Mouse (Mus musculus): ENCODE measurements around the gene Pthlh. TPM values are rescaled to one million over a fixed set of nuclear protein-coding genes. Genes with fewer than 3 reads are reported as not detected.
"Not testable (repeated sequence)": the region's sequence is repeated elsewhere in the genome, so short reads cannot be mapped to it uniquely, and the experiment has no call there.

The Pthlh gene
- polyA plus RNA-seq (2015; fragmentation: Nextera tagmentation; extraction: Ambion mirVana): 0.68 and 1.2 TPM in 2 replicates

DNA sequence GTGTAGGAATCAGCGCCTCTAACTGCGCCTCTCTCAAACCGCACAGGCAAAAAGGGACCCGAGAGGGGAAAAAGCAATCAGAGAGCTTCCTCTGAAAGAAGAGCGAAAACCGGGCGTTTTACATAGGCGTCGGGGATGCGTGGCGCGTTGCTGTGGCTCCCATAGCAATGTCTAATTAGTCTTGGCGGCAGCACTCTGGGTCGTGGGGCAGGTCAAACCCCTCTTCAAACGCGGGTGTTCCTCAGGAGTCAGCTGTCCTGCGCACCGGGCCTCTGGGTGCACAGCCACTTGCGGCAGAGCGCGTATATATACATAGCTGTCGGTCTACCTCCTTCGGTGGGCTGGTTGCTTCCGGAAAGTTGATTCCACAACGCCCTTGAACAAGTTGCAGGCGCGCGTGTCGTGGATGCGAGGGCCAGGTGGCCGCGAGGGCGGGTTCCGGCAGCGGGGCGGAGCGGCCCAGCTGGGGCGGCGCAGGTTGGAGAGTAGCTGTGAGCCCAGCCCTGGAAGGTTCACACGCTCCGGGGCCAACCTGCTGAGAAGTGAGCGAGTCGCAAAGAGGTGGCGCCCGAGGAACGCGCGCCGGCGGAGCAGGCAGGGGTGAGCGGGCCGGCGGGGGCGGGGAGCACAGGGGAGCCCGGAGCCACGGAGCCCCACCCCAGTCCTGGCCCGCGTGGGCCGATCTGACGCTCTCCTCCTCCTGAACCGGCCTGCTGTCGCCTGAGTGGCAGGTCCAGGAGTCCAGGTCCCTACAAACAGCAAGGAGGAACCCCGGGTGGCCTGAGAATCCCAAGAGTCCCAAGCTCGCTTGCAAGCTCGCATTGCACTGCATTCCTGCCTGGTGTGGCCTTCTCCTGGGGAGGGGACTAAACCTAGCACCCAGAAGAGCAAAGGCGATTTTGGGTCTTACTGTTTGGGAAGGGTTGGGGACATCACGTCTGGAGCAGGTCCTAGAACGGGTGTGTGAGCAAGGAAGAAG, at the start of gene Pthlh:
Pthlh (minus strand) TSS at position 597 of the 979 bp plus-strand sequence.
- no peaks in the 10 kb centered on the region for H3K9me3 ChIP-seq

DNA sequence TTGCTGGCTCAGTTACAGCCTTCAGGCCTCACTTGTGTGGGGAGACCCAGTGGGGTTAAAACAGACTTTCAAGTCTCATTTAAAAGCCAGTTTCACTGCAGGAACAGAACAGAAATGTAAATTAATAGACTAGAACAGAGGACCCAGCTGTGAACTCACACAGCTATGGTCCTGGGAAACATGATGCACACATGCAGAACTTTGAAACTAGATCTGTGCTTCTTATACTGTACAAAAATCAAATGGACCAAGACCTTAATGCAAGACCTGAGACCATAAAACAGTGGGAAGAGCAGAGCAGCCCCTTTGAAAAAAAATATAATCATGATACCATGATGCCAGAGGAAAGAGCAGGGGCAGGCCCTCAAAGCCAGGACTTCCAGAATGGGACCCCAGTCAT, 49.3 kb upstream of the Pthlh start:
- no peaks in the 10 kb centered on the region for H3K36me3 ChIP-seq
- H3K9ac ChIP-seq (replicated peaks): no peak overlapping the region
- no peak for ATAC-seq
- H3K27me3 ChIP-seq: no peaks in the 10 kb centered on the region
- no peaks in the 10 kb centered on the region for H3K9me3 ChIP-seq
- H3K27ac ChIP-seq: no peak overlapping the region
- H3K4me2 ChIP-seq (replicated peaks): no peak overlapping the region
- H3K4me1 ChIP-seq (replicated peaks): no peaks in the 10 kb centered on the region
- no peak overlapping the region for H3K4me3 ChIP-seq (replicated peaks)

More for the DNA sequence above, at the start of gene Pthlh:
- ATAC-seq: peak; percentile 84
- peak within 1 kb of the TSS; percentile 58; the same call in 1 of the 2 replicates for H3K9ac ChIP-seq (replicated peaks)
- WGBS: 1% methylated on average over 65 of the region's 68 CpGs
- no peaks in the 10 kb centered on the region for H3K36me3 ChIP-seq
- H3K4me2 ChIP-seq (replicated peaks): peak within 1 kb of the TSS; percentile 90
- peaks cover 84% of the 10 kb centered on the region for H3K27me3 ChIP-seq
- H3K27ac ChIP-seq: no peak within 1 kb of the TSS
- H3K4me3 ChIP-seq (replicated peaks): peak within 1 kb of the TSS; percentile 50
- peaks cover 17% of the 10 kb centered on the region for H3K4me1 ChIP-seq (replicated peaks)

DNA sequence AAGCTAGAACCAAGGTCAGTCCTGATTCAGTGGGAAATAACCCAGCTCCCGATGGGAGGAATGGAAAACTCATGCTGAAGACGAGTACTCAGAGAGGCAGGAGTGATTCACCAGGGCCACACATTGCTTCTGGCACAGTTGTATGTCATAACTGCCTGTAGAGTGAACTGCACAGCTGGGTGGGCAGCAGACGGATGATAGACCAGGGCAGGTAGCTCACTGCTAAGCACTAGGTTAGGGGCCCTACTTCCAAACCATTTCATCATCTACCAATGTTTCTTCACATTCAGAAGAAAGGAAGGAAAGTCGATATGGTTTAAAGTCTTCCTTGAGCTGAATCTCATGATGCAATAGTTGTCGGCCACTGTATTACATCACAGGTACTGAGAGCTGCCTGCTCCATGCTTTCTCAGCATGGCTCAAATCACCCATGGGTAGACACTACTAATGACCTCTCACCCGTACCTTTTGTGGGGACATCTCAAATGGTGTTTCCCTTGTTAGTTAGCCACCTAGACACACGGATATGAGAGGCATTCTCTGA, 46.5 kb upstream of the Pthlh start:
- WGBS: 88% methylated on average over 7 of the region's 7 CpGs
- ATAC-seq: no peak

DNA sequence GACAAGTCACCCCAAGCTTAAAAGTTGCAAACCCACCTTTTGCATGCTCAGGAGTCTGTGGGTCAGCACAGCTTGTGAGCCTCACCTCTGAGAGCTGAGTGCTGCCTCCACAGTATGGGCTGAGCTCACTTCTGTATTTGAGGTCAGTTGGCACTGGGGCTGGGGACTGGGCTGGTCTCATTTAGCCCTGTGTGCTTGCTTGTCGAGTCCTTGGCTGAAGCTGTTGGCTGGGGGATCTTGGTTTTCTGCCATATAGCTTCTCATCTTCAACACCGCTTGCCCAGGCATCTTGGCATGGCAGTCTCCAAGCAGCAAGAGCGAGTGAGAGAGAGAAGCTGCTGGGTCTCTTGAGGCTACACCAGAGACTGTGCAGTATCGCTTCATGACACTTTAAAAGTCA, 46.1 kb upstream of the Pthlh start:
- 86% methylated on average over 4 of the region's 4 CpGs for WGBS
- Histone ChIP-seq H3K9ac (replicated peaks) (no peak overlapping the region), H3K4me2 (replicated peaks) (no peak overlapping the region)

More for the DNA sequence above, 46.5 kb upstream of the Pthlh start:
- Histone ChIP-seq H3K27ac (no peak overlapping the region), H3K4me1 (replicated peaks) (no peaks in the 10 kb centered on the region), H3K4me2 (replicated peaks) (no peak overlapping the region), H3K36me3 (no peaks in the 10 kb centered on the region), H3K9me3 (no peaks in the 10 kb centered on the region), H3K27me3 (no peaks in the 10 kb centered on the region), H3K4me3 (replicated peaks) (no peak overlapping the region), H3K9ac (replicated peaks) (no peak overlapping the region)

DNA sequence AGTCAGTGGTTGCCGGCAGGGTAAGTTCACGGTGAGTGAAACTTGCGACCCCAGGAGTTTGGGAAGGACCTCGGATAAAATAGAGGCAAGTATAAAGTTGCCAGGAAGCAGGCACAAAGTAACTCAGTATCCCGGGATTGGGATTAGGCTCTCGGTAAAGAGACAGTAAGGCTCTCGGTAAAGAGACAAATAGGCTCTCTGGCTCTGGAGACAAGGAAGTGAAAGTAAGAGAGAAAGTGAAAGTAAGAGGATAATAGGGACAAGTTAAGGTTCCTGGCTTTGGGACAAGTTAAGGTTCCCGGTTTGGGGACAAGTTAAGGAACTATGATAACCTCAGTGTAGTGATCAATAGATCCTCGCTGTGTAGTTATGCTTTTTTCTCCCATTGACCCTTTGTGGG, 40.3 kb upstream of the Pthlh start:
- not testable (repeated sequence) for H3K4me3 ChIP-seq (replicated peaks); H3K9me3 ChIP-seq; H3K4me2 ChIP-seq (replicated peaks); ATAC-seq; H3K27me3 ChIP-seq; H3K36me3 ChIP-seq; H3K9ac ChIP-seq (replicated peaks); H3K4me1 ChIP-seq (replicated peaks); H3K27ac ChIP-seq
- 79% methylated on average over 8 of the region's 9 CpGs for WGBS

More for the DNA sequence above, 46.1 kb upstream of the Pthlh start:
- Histone ChIP-seq H3K4me1 (replicated peaks) (no peaks in the 10 kb centered on the region), H3K36me3 (no peaks in the 10 kb centered on the region), H3K9me3 (no peaks in the 10 kb centered on the region), H3K27me3 (no peaks in the 10 kb centered on the region), H3K4me3 (replicated peaks) (no peak overlapping the region), H3K27ac (no peak overlapping the region)
- ATAC-seq: no peak

DNA sequence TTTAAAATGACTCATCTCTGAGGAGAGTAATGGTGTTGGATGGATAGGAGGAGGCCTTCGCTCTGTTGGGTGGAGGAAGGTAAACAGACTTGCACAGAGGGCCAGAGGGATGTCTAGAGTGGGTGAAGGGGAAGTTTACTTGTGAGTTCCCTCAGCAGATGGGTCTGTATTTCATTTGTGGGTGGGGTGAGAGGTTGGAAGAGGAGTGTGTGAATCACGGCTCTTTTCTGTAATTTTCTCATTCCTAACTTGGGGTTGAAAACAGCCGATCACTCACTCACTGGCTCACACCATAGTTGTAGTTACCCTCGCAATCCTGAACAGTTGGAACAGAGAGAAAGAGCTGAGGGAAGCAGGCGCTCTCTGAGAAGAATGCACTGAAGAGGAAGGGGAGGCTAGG, 35.6 kb upstream of the Pthlh start:
- H3K4me1 ChIP-seq (replicated peaks): no peaks in the 10 kb centered on the region
- H3K9ac ChIP-seq (replicated peaks): no peak overlapping the region
- no peak overlapping the region for H3K4me2 ChIP-seq (replicated peaks)
- H3K27me3 ChIP-seq: no peaks in the 10 kb centered on the region
- no peaks in the 10 kb centered on the region for H3K9me3 ChIP-seq
- no peak for ATAC-seq
- 91% methylated on average over 5 of the region's 5 CpGs for WGBS
- no peak overlapping the region for H3K4me3 ChIP-seq (replicated peaks)
- H3K27ac ChIP-seq: no peak overlapping the region
- no peaks in the 10 kb centered on the region for H3K36me3 ChIP-seq

DNA sequence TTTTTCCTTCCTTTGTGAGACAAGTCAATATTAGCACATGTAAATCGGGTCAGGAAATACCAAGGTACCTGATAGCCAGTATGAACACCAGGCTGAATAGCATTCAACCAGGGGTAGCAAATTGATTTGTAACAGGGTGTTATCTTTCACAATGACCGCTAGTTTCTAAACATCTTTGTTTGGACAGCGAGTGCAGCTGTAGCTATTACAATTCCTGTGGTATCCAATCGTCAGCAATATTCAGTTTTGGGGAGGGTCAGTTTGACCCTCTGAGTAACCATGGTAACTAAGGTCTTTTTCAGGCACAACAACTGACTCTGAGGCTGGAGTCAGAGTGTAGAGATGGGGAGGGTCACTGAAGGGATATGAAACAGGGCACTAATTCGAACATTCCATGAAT, 15.3 kb upstream of the Pthlh start:
- H3K9me3 ChIP-seq: peaks cover 6% of the 10 kb centered on the region
- no peak overlapping the region for H3K27ac ChIP-seq
- no peak overlapping the region for H3K9ac ChIP-seq (replicated peaks)
- H3K36me3 ChIP-seq: no peaks in the 10 kb centered on the region
- peaks cover 4% of the 10 kb centered on the region; the same call in 1 of the 2 replicates for H3K27me3 ChIP-seq
- 22% methylated on average over 5 of the region's 5 CpGs for WGBS
- H3K4me1 ChIP-seq (replicated peaks): peaks cover 4% of the 10 kb centered on the region; the same call in 1 of the 2 replicates
- H3K4me3 ChIP-seq (replicated peaks): no peak overlapping the region
- ATAC-seq: no peak
- no peak overlapping the region for H3K4me2 ChIP-seq (replicated peaks)

DNA sequence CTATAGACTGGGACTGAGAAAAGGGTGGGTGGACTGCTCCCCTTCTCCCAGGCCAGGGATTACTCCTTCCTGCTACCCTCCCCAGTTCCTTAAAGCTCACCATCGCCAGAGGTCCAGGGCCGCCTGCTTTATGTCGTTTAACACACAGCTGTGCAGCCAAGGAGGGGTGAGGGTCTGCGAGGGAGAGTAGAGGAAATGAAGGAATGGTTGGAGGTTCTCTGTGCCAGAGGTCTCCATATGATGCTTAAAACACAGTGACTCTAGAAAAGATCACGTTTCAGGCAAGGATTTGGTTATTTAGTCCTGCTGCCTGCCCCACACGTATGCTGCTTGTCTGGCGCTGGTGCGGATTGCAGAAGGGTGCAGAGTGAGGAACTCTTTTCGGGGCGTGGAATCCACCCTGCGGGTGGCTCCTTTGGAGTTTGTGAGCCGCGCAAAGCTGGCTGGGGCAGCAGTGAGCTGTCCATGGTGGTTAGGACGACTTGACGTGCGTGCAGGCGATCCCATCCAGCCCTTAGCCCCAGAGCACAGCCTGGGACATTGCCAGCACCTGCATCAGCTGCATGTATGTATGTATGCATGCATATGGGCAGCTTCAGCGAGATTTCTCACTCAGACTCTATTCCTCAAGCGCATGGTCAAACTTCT, 4.3 kb upstream of the Pthlh start:
- no peak overlapping the region for H3K27ac ChIP-seq
- no peaks in the 10 kb centered on the region for H3K9me3 ChIP-seq
- H3K9ac ChIP-seq (replicated peaks): no peak overlapping the region
- 5% methylated on average over 19 of the region's 19 CpGs for WGBS
- no peaks in the 10 kb centered on the region for H3K36me3 ChIP-seq
- H3K4me3 ChIP-seq (replicated peaks): no peak overlapping the region
- peaks cover 57% of the 10 kb centered on the region for H3K27me3 ChIP-seq
- peak overlapping the region; percentile 10; the same call in 1 of the 2 replicates for H3K4me2 ChIP-seq (replicated peaks)
- peaks cover 12% of the 10 kb centered on the region for H3K4me1 ChIP-seq (replicated peaks)
- no peak for ATAC-seq

DNA sequence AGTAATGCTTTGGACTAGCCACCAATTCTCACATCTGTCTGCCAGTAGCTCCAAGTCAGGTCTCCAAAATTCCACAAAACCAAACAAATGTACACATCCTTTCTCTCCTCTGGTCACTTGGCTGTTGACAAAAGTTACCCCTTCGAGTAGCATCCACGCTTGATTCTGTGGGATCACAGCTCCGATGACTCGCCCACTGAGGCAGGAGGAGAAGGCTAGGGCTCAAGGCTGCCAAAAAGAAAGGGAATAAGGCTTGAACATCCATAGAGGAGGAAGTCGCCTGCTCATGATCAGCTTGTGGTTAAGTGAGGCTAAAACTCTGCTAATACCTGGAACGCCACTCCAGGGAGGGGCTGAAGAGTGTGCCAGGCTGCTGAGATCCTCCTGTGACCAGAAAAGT, 2.5 kb upstream of the Pthlh start:
- Histone ChIP-seq H3K9ac (replicated peaks) (no peak overlapping the region), H3K27ac (no peak overlapping the region), H3K4me1 (replicated peaks) (peaks cover 17% of the 10 kb centered on the region), H3K36me3 (no peaks in the 10 kb centered on the region), H3K9me3 (no peaks in the 10 kb centered on the region), H3K27me3 (peaks cover 75% of the 10 kb centered on the region), H3K4me2 (replicated peaks) (no peak overlapping the region), H3K4me3 (replicated peaks) (no peak overlapping the region)
- ATAC-seq: no peak
- 84% methylated on average over 6 of the region's 6 CpGs for WGBS

DNA sequence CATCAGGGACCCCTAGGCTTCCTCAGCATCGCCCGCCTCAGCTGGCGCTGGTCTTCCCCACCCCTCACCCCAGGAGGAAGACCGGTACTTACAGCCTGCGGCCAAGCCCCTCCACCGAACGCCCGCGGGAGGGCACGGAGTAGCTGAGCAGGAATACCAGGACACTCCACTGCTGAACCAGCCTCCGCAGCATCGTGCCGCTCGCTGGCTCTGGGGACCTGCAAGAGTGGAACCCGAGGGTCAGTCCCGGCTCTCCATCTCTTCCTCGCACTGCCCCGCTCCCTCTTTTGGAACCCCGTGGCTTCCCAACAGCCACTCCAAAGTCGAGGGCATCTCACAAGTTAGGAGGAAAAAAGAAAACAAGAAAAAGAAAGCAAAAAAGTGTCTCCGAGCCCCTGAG, 805 bp downstream of the Pthlh start:
- WGBS: 1% methylated on average over 21 of the region's 21 CpGs
- Histone ChIP-seq H3K9ac (replicated peaks) (peak overlapping the region; percentile 58; the same call in 1 of the 2 replicates), H3K4me3 (replicated peaks) (peak overlapping the region; percentile 50), H3K27me3 (peaks cover 77% of the 10 kb centered on the region), H3K9me3 (no peaks in the 10 kb centered on the region), H3K4me1 (replicated peaks) (peaks cover 17% of the 10 kb centered on the region), H3K27ac (no peak overlapping the region), H3K4me2 (replicated peaks) (peak overlapping the region; percentile 90), H3K36me3 (no peaks in the 10 kb centered on the region)
- ATAC-seq: peak; percentile 68

DNA sequence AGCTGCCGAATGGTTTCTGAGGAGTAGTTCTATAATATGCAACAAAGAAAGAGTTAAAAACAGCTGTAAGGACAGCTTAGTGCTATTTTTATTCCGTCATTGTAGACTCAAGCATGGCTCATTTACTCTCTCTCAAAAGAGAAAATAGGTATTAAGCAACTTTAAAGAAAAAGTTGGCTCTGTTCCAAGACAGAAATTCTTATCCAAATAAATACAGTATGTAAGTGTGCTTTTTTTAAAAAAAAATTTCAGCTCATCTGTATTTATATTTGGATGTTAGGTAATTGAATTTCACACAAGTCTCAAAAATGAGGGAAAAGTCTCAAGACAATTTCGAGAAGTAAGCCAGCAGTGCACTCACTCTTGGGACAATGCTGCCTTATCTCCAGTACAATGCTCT, 2.4 kb downstream of the Pthlh start:
- Histone ChIP-seq H3K4me2 (replicated peaks) (no peak overlapping the region), H3K27ac (no peak overlapping the region), H3K27me3 (peaks cover 61% of the 10 kb centered on the region), H3K9me3 (no peaks in the 10 kb centered on the region), H3K9ac (replicated peaks) (no peak overlapping the region), H3K4me3 (replicated peaks) (no peak overlapping the region), H3K36me3 (no peaks in the 10 kb centered on the region), H3K4me1 (replicated peaks) (peaks cover 17% of the 10 kb centered on the region)
- WGBS: 32% methylated on average over 3 of the region's 3 CpGs
- ATAC-seq: no peak

DNA sequence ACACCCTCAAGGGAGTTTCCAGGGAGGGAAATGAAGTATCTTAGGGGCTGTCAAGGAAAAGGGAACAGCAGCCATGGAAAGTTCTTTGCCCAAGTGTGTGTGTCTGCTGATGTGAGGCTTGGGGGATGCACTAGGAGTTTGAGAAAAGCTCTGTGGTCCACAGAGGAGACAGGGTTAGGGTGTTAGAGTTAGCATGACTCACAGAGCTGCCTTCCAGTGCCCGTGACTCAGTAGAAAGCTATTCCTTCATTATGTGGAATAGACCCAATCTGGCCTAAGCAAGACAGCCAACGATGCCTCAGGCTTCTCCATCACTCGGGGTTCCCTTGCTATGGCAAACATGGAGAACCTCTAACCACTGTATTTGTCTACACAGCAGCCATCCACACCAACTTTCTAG, 3.2 kb downstream of the Pthlh start:
- no peak overlapping the region for H3K27ac ChIP-seq
- no peak overlapping the region for H3K4me3 ChIP-seq (replicated peaks)
- H3K9ac ChIP-seq (replicated peaks): no peak overlapping the region
- no peaks in the 10 kb centered on the region for H3K36me3 ChIP-seq
- H3K27me3 ChIP-seq: peaks cover 52% of the 10 kb centered on the region
- peaks cover 17% of the 10 kb centered on the region for H3K4me1 ChIP-seq (replicated peaks)
- 80% methylated on average over 3 of the region's 3 CpGs for WGBS
- ATAC-seq: no peak
- no peaks in the 10 kb centered on the region for H3K9me3 ChIP-seq
- no peak overlapping the region for H3K4me2 ChIP-seq (replicated peaks)

All from midbrain, embryonic 13.5 days (tissue).